Mouse (Mus musculus): ENCODE measurements around the gene Nucb1. TPM values are rescaled to one million over a fixed set of nuclear protein-coding genes. Genes with fewer than 3 reads are reported as not detected.
A peak's percentile ranks its signal among the peaks of the same experiment; 100 is the strongest.
"Not testable (repeated sequence)": the region's sequence is repeated elsewhere in the genome, so short reads cannot be mapped to it uniquely, and the experiment has no call there.

The Nucb1 gene
- polyA plus RNA-seq, 1 experiment from 2014 or later: 506 TPM

GRCm38 (mm10) chr7:45463987-45464778 is 46.0 kb downstream of the Nucb1 start:
- no peaks in the 10 kb centered on the region for H3K27me3 ChIP-seq
- POLR2A ChIA-PET: no interaction called here
- no peak for TF ChIP-seq CTCF (IDR thresholded peaks at IDR 0.05)
- CTCF ChIA-PET: interaction anchor here (1.2 to 3.5 kb wide), 3 partner anchors 12 to 30 kb away, joined by 3 to 14 read pairs (median 3); partner anchors contain the start of gene Gys1
- DNase-seq (ENCODE audit: low read depth, low spot score) (no peak), ATAC-seq (no peak)
- in situ Hi-C loops (cut with MboI; ENCODE audit: low pct_unique_long_range_greater_than_20kb): no loop called here

- in situ Hi-C loops (cut with MboI; ENCODE audit: low pct_unique_long_range_greater_than_20kb); ATAC-seq; DNase-seq (ENCODE audit: low read depth, low spot score); H3K27me3 ChIP-seq: not testable (repeated sequence)
- POLR2A ChIA-PET: interaction anchor here (0.7 kb wide), 1 partner anchor 30 kb away, joined by 3 read pairs; no protein-coding TSS in a partner anchor
- CTCF ChIA-PET: interaction anchor here (0.8 kb wide), 1 partner anchor 48 kb away, joined by 3 read pairs; the partner anchor contains the start of gene Nucb1
Observed at GRCm38 (mm10) chr7:45462868-45463267, 47.3 kb downstream of the Nucb1 start.

- no peak for TF ChIP-seq CTCF (IDR thresholded peaks at IDR 0.05)
- CTCF ChIA-PET: interaction anchor here (0.8 kb wide), 1 partner anchor 48 kb away, joined by 3 read pairs; the partner anchor contains the start of gene Nucb1
- no peak for ATAC-seq
- DNase-seq (ENCODE audit: low read depth, low spot score): no peak
- in situ Hi-C loops (cut with MboI; ENCODE audit: low pct_unique_long_range_greater_than_20kb): no loop called here
- H3K27me3 ChIP-seq: no peaks in the 10 kb centered on the region
- POLR2A ChIA-PET: no interaction called here
Observed at GRCm38 (mm10) chr7:45462325-45462724, 47.9 kb downstream of the Nucb1 start.

- no peak for TF ChIP-seq CTCF (IDR thresholded peaks at IDR 0.05)
- ATAC-seq (no peak), DNase-seq (ENCODE audit: low read depth, low spot score) (no peak)
- ChIA-PET CTCF (no interaction called here), POLR2A (no interaction called here)
- no peaks in the 10 kb centered on the region for H3K27me3 ChIP-seq
- in situ Hi-C loops (cut with MboI; ENCODE audit: low pct_unique_long_range_greater_than_20kb): no loop called here
Observed at GRCm38 (mm10) chr7:45461781-45462180, 48.4 kb downstream of the Nucb1 start.

GRCm38 (mm10) chr7:45461326-45461725 is 48.9 kb downstream of the Nucb1 start:
- in situ Hi-C loops (cut with MboI; ENCODE audit: low pct_unique_long_range_greater_than_20kb): no loop called here
- no peaks in the 10 kb centered on the region for H3K27me3 ChIP-seq
- DNase-seq (ENCODE audit: low read depth, low spot score) (no peak), ATAC-seq (no peak)
- CTCF ChIA-PET: no interaction called here
- TF ChIP-seq CTCF (IDR thresholded peaks at IDR 0.05): no peak
- POLR2A ChIA-PET: no interaction called here

GRCm38 (mm10) chr7:45460860-45461314 is 49.3 kb downstream of the Nucb1 start:
- in situ Hi-C loops (cut with MboI; ENCODE audit: low pct_unique_long_range_greater_than_20kb): no loop called here
- ChIA-PET POLR2A (no interaction called here), CTCF (no interaction called here)
- ATAC-seq (peak; percentile 24), DNase-seq (ENCODE audit: low read depth, low spot score) (peak; percentile 78)
- no peak for TF ChIP-seq CTCF (IDR thresholded peaks at IDR 0.05)
- H3K27me3 ChIP-seq: no peaks in the 10 kb centered on the region

GRCm38 (mm10) chr7:45460377-45460776 is 49.8 kb downstream of the Nucb1 start:
- no peak for DNase-seq (ENCODE audit: low read depth, low spot score)
- no peak for ATAC-seq
- ChIA-PET CTCF (interaction anchor here (0.7 kb wide), 1 partner anchor 222 kb away, joined by 3 read pairs; no protein-coding TSS in a partner anchor), POLR2A (no interaction called here)
- no peak for TF ChIP-seq CTCF (IDR thresholded peaks at IDR 0.05)
- in situ Hi-C loops (cut with MboI; ENCODE audit: low pct_unique_long_range_greater_than_20kb): no loop called here
- H3K27me3 ChIP-seq: no peaks in the 10 kb centered on the region

- ATAC-seq: peak; percentile 77
- in situ Hi-C loops (cut with MboI; ENCODE audit: low pct_unique_long_range_greater_than_20kb); POLR2A ChIA-PET; H3K27me3 ChIP-seq: not testable (repeated sequence)
- CTCF ChIA-PET: interaction anchor here (0.7 kb wide), 1 partner anchor 223 kb away, joined by 3 read pairs; no protein-coding TSS in a partner anchor
- DNase-seq (ENCODE audit: low read depth, low spot score): peak; percentile 88
Observed at GRCm38 (mm10) chr7:45459564-45460140, 50.6 kb downstream of the Nucb1 start, which contains the start of gene Ftl1. Gene Ftl1, minus strand, starts transcription at chr7:45459884.

- CTCF ChIA-PET: no interaction called here
- DNase-seq (ENCODE audit: low read depth, low spot score) (no peak), ATAC-seq (no peak)
- POLR2A ChIA-PET: no interaction called here
- TF ChIP-seq CTCF (IDR thresholded peaks at IDR 0.05): no peak
- in situ Hi-C loops (cut with MboI; ENCODE audit: low pct_unique_long_range_greater_than_20kb): no loop called here
- no peaks in the 10 kb centered on the region for H3K27me3 ChIP-seq
Observed at GRCm38 (mm10) chr7:45458748-45459563, 51.2 kb downstream of the Nucb1 start.
